Mouse (Mus musculus) cortical plate, adult 2 months (tissue): ENCODE results near the gene Gm42742.

Experiments
- CTCF ChIP-seq: fragments of 200-500 bp; IDR thresholded peaks from 2 replicates; pipeline ENCODE4 v1.5.1; 2011; ENCODE audit warnings: mild to moderate bottlenecking, control low read depth, low read length; ENCODE audit not compliant: insufficient read depth; ENCODE audit errors: extremely low read depth
- POLR2A ChIP-seq: fragments of 200-500 bp; IDR thresholded peaks from 2 replicates; pipeline ENCODE4 v1.6.1; 2011; ENCODE audit warnings: mild to moderate bottlenecking, low read length, control low read depth; ENCODE audit not compliant: insufficient read depth; ENCODE audit errors: extremely low read depth

DNA sequence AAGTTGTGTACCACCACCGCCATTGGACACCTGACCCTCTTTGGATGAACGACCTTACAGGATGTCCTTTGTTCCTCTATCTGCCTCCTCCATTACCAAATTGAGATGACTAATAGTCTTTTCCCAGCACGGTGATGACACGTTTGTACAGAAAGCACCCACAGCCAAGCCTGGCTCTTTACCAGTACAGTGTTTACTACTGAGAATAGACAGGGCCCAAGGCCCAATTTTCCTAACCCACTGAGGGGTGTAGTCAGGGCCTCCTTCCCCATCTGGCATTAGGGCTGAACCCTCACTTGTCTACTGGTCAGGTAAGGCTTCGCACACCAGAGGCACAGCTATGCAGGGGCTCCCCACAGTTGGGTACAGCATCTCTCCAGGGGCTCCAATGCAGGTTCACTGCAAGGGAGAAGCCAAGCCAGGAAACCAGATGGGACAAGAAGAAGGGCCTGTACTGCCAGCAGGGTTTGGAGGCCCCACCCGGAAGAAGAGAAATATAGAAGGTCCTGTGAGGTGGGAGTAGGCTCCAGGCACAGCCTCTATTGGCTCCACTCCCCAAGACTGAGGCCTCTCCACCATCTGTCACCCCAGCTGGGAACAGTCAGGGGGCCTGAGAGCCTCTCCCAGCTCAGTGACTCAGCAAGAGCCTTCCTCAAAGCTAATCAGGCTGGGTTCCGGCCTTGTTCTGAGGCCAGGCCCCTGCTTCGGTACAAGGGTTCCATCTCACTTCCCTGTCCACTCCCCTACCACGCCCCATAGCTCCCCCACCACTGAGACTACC, 12.5 kb downstream of the Gm42742 start:
- TF ChIP-seq CTCF (no peak), POLR2A (no peak)
